Mouse (Mus musculus): Measurements from ENCODE around the gene Lrrc8b. TPM values are rescaled to one million over a fixed set of nuclear protein-coding genes. Genes with fewer than 3 reads are reported as not detected.
A peak's percentile ranks its signal among the peaks of the same experiment; 100 is the strongest.

Lrrc8b gene
- polyA plus RNA-seq, 1 experiment from 2014 or later, result 7.2 TPM

- no peak for DNase-seq (ENCODE audit: low spot score)
- no peaks in the 10 kb centered on the region for H3K36me3 ChIP-seq (ENCODE audit: insufficient read depth, low read length)
- no peak overlapping the region for H3K27ac ChIP-seq
- no peaks in the 10 kb centered on the region for H3K27me3 ChIP-seq (ENCODE audit: insufficient read depth, low read length)
- H3K4me3 ChIP-seq (replicated peaks; ENCODE audit: low read depth, low read length), result no peak overlapping the region
- TF ChIP-seq CTCF (IDR thresholded peaks at IDR 0.05; ENCODE audit: low read depth), result no peak
- no peak overlapping the region for H3K4me2 ChIP-seq (ENCODE audit: low read length)
- ATAC-seq (replicated peaks; ENCODE audit: low FRiP score, low read depth), result no peak
- H3K4me1 ChIP-seq (replicated peaks; ENCODE audit: insufficient read depth, low read length), result peaks cover 3% of the 10 kb centered on the region; the same call in 1 of the 2 replicates
- 97% methylated on average over 2 of the region's 2 CpGs for WGBS
- H3K9ac ChIP-seq (ENCODE audit: low read depth, low read length), result no peak overlapping the region
- no peaks in the 10 kb centered on the region for H3K9me3 ChIP-seq (replicated peaks; ENCODE audit: low read length)
These were observed 120.6 kb downstream of the Lrrc8b start for GRCm38 (mm10) chr5:105536172-105536571.

GRCm38 (mm10) chr5:105537101-105537723 lies 121.6 kb downstream of the Lrrc8b start:
- ATAC-seq (replicated peaks; ENCODE audit: low FRiP score, low read depth) (peak; percentile 81), DNase-seq (ENCODE audit: low spot score) (peak; percentile 73)
- no peak overlapping the region for H3K4me3 ChIP-seq (replicated peaks; ENCODE audit: low read depth, low read length)
- H3K27ac ChIP-seq, result no peak overlapping the region
- H3K9ac ChIP-seq (ENCODE audit: low read depth, low read length), result no peak overlapping the region
- WGBS, result 38% methylated on average over 11 of the region's 11 CpGs
- TF ChIP-seq CTCF (IDR thresholded peaks at IDR 0.05; ENCODE audit: low read depth), result no peak
- peaks cover 3% of the 10 kb centered on the region; the same call in 1 of the 2 replicates for H3K4me1 ChIP-seq (replicated peaks; ENCODE audit: insufficient read depth, low read length)
- H3K36me3 ChIP-seq (ENCODE audit: insufficient read depth, low read length), result no peaks in the 10 kb centered on the region
- peak overlapping the region; percentile 5; the same call in 1 of the 2 replicates for H3K4me2 ChIP-seq (ENCODE audit: low read length)
- H3K27me3 ChIP-seq (ENCODE audit: insufficient read depth, low read length), result no peaks in the 10 kb centered on the region
- no peaks in the 10 kb centered on the region for H3K9me3 ChIP-seq (replicated peaks; ENCODE audit: low read length)

Other genes with a start within 250 kb of the Lrrc8b start
- gene Gbp10, start 176.2 kb upstream of the Lrrc8b start, polyA plus RNA-seq (2015; fragmentation: Nextera tagmentation; extraction: Ambion mirVana), result 0.29 TPM in 1 of 2 replicates, not detected in the other
- gene Gm43302, start 122.1 kb upstream of the Lrrc8b start, polyA plus RNA-seq (2015; fragmentation: Nextera tagmentation; extraction: Ambion mirVana), result not detected in 2 replicates
- 1.9 and 2.1 TPM in 2 replicates for gene Gbp6, start 122.1 kb upstream of the Lrrc8b start, polyA plus RNA-seq (2015; fragmentation: Nextera tagmentation; extraction: Ambion mirVana)
- 14.7 and 14.8 TPM in 2 replicates for gene Lrrc8c, start 103.6 kb downstream of the Lrrc8b start, polyA plus RNA-seq (2015; fragmentation: Nextera tagmentation; extraction: Ambion mirVana)